Mouse (Mus musculus): ENCODE measurements around the gene Sufu.

Sufu gene

DNA sequence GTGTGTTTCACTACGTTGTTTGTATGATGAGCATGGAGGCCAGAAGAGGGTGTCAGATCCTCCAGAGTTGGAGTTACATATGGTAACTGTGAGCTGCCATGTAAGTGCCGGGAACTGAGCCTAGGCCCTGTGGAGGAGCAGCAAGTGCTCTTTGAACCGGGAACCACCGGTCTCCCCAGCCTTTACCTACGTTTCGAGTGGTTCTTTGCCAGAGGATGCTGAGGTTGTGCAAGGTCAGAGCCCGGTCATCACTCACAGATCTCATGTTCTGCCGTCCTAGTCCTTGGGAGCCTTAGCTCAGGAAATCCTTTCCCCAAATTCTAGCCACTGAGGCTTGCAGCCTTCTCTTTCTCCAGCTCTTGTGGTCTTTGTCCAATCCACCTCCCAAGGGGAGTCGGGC, 37.5 kb downstream of the Sufu start:
- no peak for DNase-seq

- no peak for DNase-seq
Observed at GRCm38 (mm10) chr19:46434591-46434990, 37.9 kb downstream of the Sufu start.

DNA sequence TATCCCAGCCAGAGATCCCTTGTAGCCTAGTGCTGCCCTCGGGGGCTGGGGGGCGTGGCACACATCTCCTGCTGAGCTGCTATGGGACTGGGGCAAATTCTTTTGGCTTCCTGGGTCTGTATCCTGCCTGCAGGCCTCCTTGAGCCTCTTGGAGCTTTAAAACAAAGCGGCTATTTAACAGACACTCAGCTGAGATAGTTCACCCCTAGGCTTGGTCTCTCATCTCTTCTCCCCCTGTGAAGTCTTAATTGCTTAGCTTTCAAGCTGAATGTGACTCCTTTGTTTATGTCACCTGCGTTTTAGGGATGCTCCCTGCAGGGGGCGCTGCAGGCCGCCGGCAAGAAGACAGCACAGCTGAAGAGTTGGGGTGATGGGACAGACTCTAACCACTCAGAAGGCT, 38.8 kb downstream of the Sufu start:
- peak in 1 of 2 experiments; percentile 50 for DNase-seq

- no peak for DNase-seq
Observed at GRCm38 (mm10) chr19:46443509-46443908, 46.8 kb downstream of the Sufu start.

DNA sequence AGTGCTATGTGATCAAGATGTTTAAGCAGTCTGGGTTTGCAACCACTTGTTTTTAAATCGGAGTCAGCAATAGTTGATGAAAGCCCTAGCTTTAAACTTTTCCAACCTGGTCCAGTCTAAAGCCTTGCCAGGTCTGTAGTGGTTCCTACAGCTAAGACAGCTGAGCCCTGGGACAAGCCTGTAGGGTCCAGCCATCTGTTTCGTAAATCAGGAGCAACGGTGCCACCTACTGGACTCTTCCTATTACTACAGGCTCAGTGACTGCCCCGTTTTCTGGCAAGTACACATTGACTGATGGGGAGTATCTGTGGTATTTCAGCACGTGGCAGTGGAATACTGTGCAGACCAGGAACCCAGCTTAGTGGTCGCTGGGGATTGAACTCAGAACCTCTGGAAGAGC, 47.5 kb downstream of the Sufu start:
- DNase-seq: peak; percentile 85 to 90

GRCm38 (mm10) chr19:46445641-46446040, 48.9 kb downstream of the Sufu start:
- no peak for DNase-seq

GRCm38 (mm10) chr19:46446436-46447020, 49.8 kb downstream of the Sufu start:
- DNase-seq: no peak

GRCm38 (mm10) chr19:46447110-46447509, 50.4 kb downstream of the Sufu start:
- peak; percentile 30 to 31 for DNase-seq

GRCm38 (mm10) chr19:46447911-46448310, 51.2 kb downstream of the Sufu start:
- peak in 1 of 2 experiments; percentile 14 for DNase-seq

- no peak for DNase-seq
Observed at GRCm38 (mm10) chr19:46449261-46450005, 52.7 kb downstream of the Sufu start.

DNA sequence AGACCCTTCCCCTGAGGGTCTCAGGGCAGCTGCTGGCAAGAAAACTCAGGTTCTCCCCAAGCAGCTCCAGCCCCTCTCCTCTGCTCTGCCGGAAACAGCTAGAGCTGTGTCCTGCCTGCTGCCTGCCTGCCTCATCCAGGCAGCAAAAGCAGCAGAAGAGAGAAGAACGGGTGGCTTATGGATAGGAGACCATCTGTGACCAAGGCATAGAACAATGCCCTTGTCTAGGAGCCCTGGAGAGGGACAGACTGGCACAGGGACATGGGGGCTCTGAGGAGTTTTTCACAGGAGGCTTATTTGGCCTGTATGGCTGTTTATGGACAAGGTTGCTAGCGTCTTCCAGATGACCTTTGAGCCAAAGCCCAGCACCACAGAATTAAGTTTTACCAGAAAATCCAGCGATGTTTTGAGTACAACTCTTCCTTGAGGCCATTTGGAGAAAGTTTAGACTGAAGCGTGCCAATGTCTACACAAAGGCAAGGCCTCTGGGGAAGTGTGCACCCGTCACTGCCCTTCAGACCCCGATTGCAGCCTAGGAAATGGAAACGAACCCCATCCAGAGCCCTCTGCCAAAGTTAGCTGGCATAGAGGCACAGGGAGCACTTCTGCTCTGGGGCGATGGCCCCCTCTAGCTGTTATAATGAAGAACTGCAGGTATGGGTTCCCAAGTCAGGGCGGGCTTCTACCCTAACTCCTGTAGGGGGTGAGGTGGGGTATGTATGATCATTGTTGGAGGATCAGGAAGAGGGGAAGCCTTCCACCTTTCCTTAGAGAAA, 55.5 kb downstream of the Sufu start:
- DNase-seq: peak; percentile 67 to 68

- peak in 1 of 2 experiments; percentile 31 for DNase-seq
Observed at GRCm38 (mm10) chr19:46452916-46453315, 56.2 kb downstream of the Sufu start.

- DNase-seq: no peak
Observed at GRCm38 (mm10) chr19:46454126-46454880, 57.6 kb downstream of the Sufu start.

- no peak for DNase-seq
Observed at GRCm38 (mm10) chr19:46455032-46455431, 58.3 kb downstream of the Sufu start.

GRCm38 (mm10) chr19:46455556-46455955, 58.9 kb downstream of the Sufu start:
- no peak for DNase-seq

- DNase-seq: no peak
Observed at GRCm38 (mm10) chr19:46456018-46456735, 59.5 kb downstream of the Sufu start.

- no peak for DNase-seq
Observed at GRCm38 (mm10) chr19:46457798-46458197, 61.1 kb downstream of the Sufu start.

- no peak for DNase-seq
Observed at GRCm38 (mm10) chr19:46459256-46459655, 62.6 kb downstream of the Sufu start.

DNA sequence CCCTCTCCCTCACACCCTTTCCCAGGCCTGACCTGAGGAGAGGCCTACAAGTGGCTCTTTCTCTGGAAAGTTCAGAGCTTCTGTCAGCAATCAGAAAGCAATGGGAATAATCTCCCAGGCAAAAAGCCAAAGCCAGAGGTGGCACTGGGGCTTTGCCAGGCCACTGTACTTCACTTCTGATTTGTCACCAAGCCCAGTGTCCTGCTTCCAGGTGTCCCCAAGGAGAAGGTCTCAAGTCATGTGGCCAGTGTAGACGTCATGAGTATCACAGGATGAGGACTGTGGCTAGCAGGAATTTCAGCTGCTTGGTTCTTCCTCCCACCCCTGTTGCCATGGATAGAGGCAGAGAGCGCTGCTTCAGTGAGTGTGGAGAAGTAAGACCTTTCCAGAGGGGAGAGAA, 63.2 kb downstream of the Sufu start:
- no peak for DNase-seq

GRCm38 (mm10) chr19:46462574-46462973, 65.9 kb downstream of the Sufu start:
- no peak for DNase-seq

GRCm38 (mm10) chr19:46463446-46463845, 66.8 kb downstream of the Sufu start:
- no peak for DNase-seq

- no peak for DNase-seq
Observed at GRCm38 (mm10) chr19:46466160-46466559, 69.5 kb downstream of the Sufu start.

All from cerebellum, postnatal 25 days (tissue).